Comparison of ENCODE assay signal across 19 mouse cellular contexts in genomic region chr7:101938348-101938747, GRCm38 (mm10). TPM values are rescaled to one million over a fixed set of nuclear protein-coding genes. Genes with fewer than 3 reads are reported as not detected.
"Had no signal": no experiment of that assay in that cellular context is flagged by ENCODE, and none has a peak within 500 bp of the region (broad histone marks: within the 10 kb centered on the region; RNA-seq: fewer than 3 reads in every experiment).

No protein-coding gene starts in this region.

- H3K36me3 ChIP-seq: stomach, embryonic 15.5 days had no signal

- H3K4me3 ChIP-seq: limb, embryonic 13.5 days; neural tube, embryonic 12.5 days; stomach, embryonic 15.5 days had no signal

- H3K27me3 ChIP-seq: limb, embryonic 13.5 days; neural tube, embryonic 12.5 days; stomach, embryonic 15.5 days had no signal

- H3K4me1 ChIP-seq: stomach, embryonic 15.5 days had no signal

- DNase-seq: kidney, adult 11 months; kidney, postnatal 36 days; lung, adult 18-20 months; lung, postnatal 36 days; midbrain, embryonic 14.5 days; spleen, adult 18-20 months; thymus, adult 2 months; thymus, postnatal 25 days had no signal

- H3K9ac ChIP-seq: limb, embryonic 13.5 days; liver, embryonic 14.5 days; neural tube, embryonic 12.5 days; stomach, embryonic 15.5 days had no signal

- H3K9me3 ChIP-seq: limb, embryonic 13.5 days; neural tube, embryonic 12.5 days; stomach, embryonic 15.5 days had no signal

- H3K4me2 ChIP-seq: limb, embryonic 13.5 days; neural tube, embryonic 12.5 days; stomach, embryonic 15.5 days had no signal

- H3K27ac ChIP-seq: limb, embryonic 13.5 days; liver, embryonic 14.5 days; neural tube, embryonic 12.5 days; stomach, embryonic 15.5 days had no signal

RNA-seq across cellular contexts. Expression of gene Tomt, which starts 32.2 kb away (rescaled TPM):
- total RNA-seq: left cerebral cortex, adult 18-20 months; left cerebral cortex, postnatal 10 days; left cerebral cortex, postnatal 4 days; liver, adult 2 months; megakaryocyte progenitor cell, adult 5-6 weeks; monocyte, adult 5-6 weeks; neutrophil, adult 5-6 weeks had no signal
